Mouse (Mus musculus) E14TG2a.4 (cell line): ENCODE measurements around the gene Tlr9.

Experiments
- CTCF ChIP-seq: conservative IDR thresholded peaks from 2 replicates; pipeline ENCODE4 v1.5.1; 2014; ENCODE audit warnings: low read length
- POU5F1 ChIP-seq: IDR thresholded peaks from 2 replicates; pipeline ENCODE4 v1.6.1; 2014; ENCODE audit warnings: low read length, borderline replicate concordance

DNA sequence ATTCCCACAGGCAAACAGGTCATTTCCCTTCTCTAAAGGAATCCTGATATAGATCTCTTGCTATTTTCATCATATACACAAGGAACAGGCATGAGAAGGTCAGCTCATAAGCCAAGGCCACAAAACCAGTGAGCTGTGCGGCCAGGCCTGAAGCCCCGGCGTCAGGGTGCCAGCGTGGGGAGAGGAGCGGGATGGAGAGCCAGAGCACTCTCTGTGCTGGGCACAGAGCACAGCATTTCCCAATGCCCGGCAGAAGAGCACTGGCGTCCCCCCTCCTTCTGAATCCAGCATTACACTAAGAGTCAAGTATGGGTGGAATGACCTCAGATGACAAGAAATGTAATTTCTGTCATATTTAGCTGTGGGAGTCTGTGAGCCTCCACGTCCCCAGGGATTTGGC, 15.0 kb downstream of the Tlr9 start:
- TF ChIP-seq CTCF (no peak), POU5F1 (no peak)
